Mouse (Mus musculus) spleen, adult 2 months (tissue): ENCODE results near the gene Parp9.

ENCODE experiments used
- CTCF ChIP-seq: fragments of 200-500 bp; IDR thresholded peaks from 2 replicates; pipeline ENCODE4 v1.5.1; 2011; ENCODE audit warnings: mild to moderate bottlenecking, inconsistent platforms; ENCODE audit not compliant: insufficient read depth, insufficient read length, insufficient replicate concordance; ENCODE audit errors: extremely low read depth
- POLR2A ChIP-seq: fragments of 200-500 bp; IDR thresholded peaks from 2 replicates; pipeline ENCODE4 v1.6.1; 2011; ENCODE audit warnings: low read depth, low read length, inconsistent platforms

- TF ChIP-seq CTCF (no peak), POLR2A (no peak)
Measured at GRCm38 (mm10) chr16:36008396-36008795, 70.1 kb downstream of the Parp9 start.
